Mouse (Mus musculus) liver, embryonic 16.5 days (tissue): ENCODE results near the gene Crygc. TPM values are rescaled to one million over a fixed set of nuclear protein-coding genes. Genes with fewer than 3 reads are reported as not detected.
"Not testable (repeated sequence)": the region's sequence is repeated elsewhere in the genome, so short reads cannot be mapped to it uniquely, and the experiment has no call there.

Experiments used
- ATAC-seq: fragments of 200-750 bp; cut with Nextera tagmentation; 2 replicates; pipeline ENCODE4 v1.8.0; 2017; ENCODE audit warnings: low read depth, mild to moderate bottlenecking, moderate number of reproducible peaks, moderate library complexity
- H3K27ac ChIP-seq: fragments of 300-500 bp; sonication (generic); 2 replicates; pipeline ENCODE4 v1.5.1; 2014; ENCODE audit warnings: mild to moderate bottlenecking, low read length
- H3K27me3 ChIP-seq: fragments of 300-500 bp; sonication (generic); 2 replicates; pipeline ENCODE4 v1.6.1; 2014; ENCODE audit warnings: low read depth, low read length, mixed read lengths; ENCODE audit not compliant: control insufficient read depth, insufficient read depth
- H3K36me3 ChIP-seq: fragments of 300-500 bp; sonication (generic); 2 replicates; pipeline ENCODE4 v1.6.1; 2014; ENCODE audit warnings: mild to moderate bottlenecking; ENCODE audit not compliant: control insufficient read depth, insufficient read depth
- H3K4me1 ChIP-seq: fragments of 300-500 bp; sonication (generic); 2 replicates; pipeline ENCODE4 v1.6.1; 2014; ENCODE audit warnings: low read depth, low read length, mixed read lengths; ENCODE audit not compliant: control insufficient read depth
- H3K4me2 ChIP-seq: fragments of 300-500 bp; sonication (generic); 2 replicates; pipeline ENCODE4 v1.6.1; 2014; ENCODE audit warnings: low read depth, low read length, mixed read lengths
- H3K4me3 ChIP-seq: fragments of 300-500 bp; sonication (generic); 2 replicates; pipeline ENCODE4 v1.5.1; 2014; ENCODE audit warnings: low read depth, mild to moderate bottlenecking, low read length
- H3K9ac ChIP-seq: fragments of 300-500 bp; sonication (generic); 2 replicates; pipeline ENCODE4 v1.6.1; 2014; ENCODE audit warnings: low read depth, low read length
- H3K9me3 ChIP-seq: fragments of 300-500 bp; sonication (generic); replicated peaks from 2 replicates; pipeline ENCODE4 v1.6.1; 2016; ENCODE audit warnings: low read length; ENCODE audit not compliant: control insufficient read depth
- WGBS: fragments of 180-500 bp; shearing (Covaris S2); extraction: QIAGEN DNeasy Blood & Tissue Kit; methylation state at CpG from one replicate; pipeline ENCODE4 v1.1.7; 2014; ENCODE audit not compliant: insufficient replicate concordance; 5-methylcytosine and 5-hydroxymethylcytosine counted together
- polyA plus RNA-seq: library from polyadenylated mRNA; unstranded; fragments of >200 nt; fragmentation: Nextera tagmentation; extraction: Ambion mirVana; gene quantifications from 2 replicates; pipeline ENCODE4 v1.2.1, GENCODE M21; 2015

The Crygc gene
- polyA plus RNA-seq, 1 experiment from 2014 or later, result not detected

DNA sequence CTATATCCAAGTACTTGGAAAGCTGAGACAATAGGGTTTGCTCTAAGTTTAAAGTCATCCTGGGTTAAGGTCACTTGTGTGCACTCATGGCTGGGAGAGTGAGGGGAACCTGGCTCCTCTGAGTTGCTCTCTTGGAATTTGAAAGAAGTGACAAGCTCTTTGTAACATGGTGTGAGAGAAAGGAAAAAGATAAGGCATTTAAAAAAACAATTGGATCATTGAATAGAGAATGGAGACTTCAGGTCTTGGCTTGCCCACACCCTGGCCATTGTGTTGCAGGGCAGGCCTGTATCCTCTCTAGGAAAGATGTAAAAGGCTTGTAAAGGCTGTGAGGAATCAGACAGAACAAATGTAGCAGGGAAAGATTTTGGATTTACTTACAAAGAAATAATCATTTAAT, 5.6 kb downstream of the Crygc start:
- H3K9me3 ChIP-seq, result no peaks in the 10 kb centered on the region
- no peak overlapping the region for H3K4me2 ChIP-seq
- H3K27ac ChIP-seq, result no peak overlapping the region
- H3K4me1 ChIP-seq, result no peaks in the 10 kb centered on the region
- no peak for ATAC-seq
- H3K36me3 ChIP-seq, result no peaks in the 10 kb centered on the region
- no peaks in the 10 kb centered on the region for H3K27me3 ChIP-seq
- no peak overlapping the region for H3K4me3 ChIP-seq
- no peak overlapping the region for H3K9ac ChIP-seq

- no peak for ATAC-seq
- no peaks in the 10 kb centered on the region for H3K9me3 ChIP-seq
- 77% methylated on average over 15 of the region's 15 CpGs for WGBS
Measured at GRCm38 (mm10) chr1:65064201-65064600, 9.3 kb downstream of the Crygc start.

DNA sequence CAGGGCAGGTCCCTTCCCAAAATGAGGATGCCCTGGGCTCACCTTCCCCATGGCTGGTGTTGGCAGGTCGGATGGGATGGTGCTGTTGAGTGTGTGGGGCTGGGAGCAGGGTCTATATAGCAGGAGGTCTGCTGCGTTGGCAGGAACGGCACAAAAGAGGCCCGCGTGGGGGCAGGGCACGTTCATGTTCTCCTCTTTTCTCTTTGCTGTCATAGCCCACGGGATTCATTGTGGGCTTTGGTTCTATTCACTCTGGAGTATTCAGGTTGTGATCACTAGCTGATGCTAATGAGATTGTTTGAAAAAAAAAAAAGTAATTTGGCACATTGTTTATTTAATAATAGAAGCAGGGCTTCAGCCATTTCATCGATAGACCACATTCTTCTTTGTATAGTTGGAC, 10.1 kb downstream of the Crygc start, which contains the start of gene Crygd:
TSS of gene Crygd (minus strand) at position 101 of the 400 bp plus-strand sequence.
- Histone ChIP-seq H3K36me3 (no peaks in the 10 kb centered on the region), H3K9ac (no peak within 1 kb of the TSS), H3K9me3 (no peaks in the 10 kb centered on the region), H3K27me3 (no peaks in the 10 kb centered on the region), H3K27ac (no peak within 1 kb of the TSS), H3K4me2 (no peak within 1 kb of the TSS), H3K4me3 (no peak within 1 kb of the TSS), H3K4me1 (no peaks in the 10 kb centered on the region)
- WGBS, result 78% methylated on average over 8 of the region's 8 CpGs
- no peak for ATAC-seq

More at GRCm38 (mm10) chr1:65064201-65064600, 9.3 kb downstream of the Crygc start:
- no peak overlapping the region for H3K27ac ChIP-seq
- H3K4me2 ChIP-seq, result no peak overlapping the region
- no peaks in the 10 kb centered on the region for H3K27me3 ChIP-seq
- H3K36me3 ChIP-seq, result no peaks in the 10 kb centered on the region
- H3K4me1 ChIP-seq, result no peaks in the 10 kb centered on the region
- no peak overlapping the region for H3K4me3 ChIP-seq
- H3K9ac ChIP-seq, result no peak overlapping the region

GRCm38 (mm10) chr1:65052140-65052539, 21.3 kb downstream of the Crygc start:
- no peaks in the 10 kb centered on the region for H3K36me3 ChIP-seq
- H3K4me2 ChIP-seq, result no peak overlapping the region
- WGBS, result 39% methylated on average over 2 of the region's 2 CpGs
- no peak overlapping the region for H3K9ac ChIP-seq
- no peaks in the 10 kb centered on the region for H3K9me3 ChIP-seq
- ATAC-seq, result no peak
- no peak overlapping the region for H3K4me3 ChIP-seq
- H3K27me3 ChIP-seq, result no peaks in the 10 kb centered on the region
- H3K27ac ChIP-seq, result no peak overlapping the region
- no peaks in the 10 kb centered on the region for H3K4me1 ChIP-seq

DNA sequence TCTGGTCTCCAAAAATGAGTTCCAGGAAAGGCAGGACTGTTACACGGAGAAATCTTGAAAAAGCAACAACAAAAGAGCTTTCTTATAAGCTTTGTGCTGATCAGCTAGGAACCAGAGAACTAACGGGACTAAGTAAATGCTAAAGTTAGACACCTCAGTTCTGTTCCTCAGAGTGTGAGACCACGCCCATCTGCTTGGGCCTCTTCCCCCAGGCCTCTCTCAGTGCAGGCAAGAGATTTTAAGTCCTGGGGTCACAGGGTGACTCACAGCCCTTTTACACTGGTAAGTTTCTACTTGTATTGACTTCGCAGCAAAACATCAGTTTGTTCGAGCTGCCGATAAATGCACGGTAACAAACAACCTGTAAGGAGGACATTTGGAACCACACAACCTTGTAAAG, 21.8 kb downstream of the Crygc start:
- Histone ChIP-seq H3K9me3 (no peaks in the 10 kb centered on the region), H3K27me3 (no peaks in the 10 kb centered on the region), H3K36me3 (no peaks in the 10 kb centered on the region), H3K4me2 (no peak overlapping the region), H3K4me3 (no peak overlapping the region), H3K4me1 (no peaks in the 10 kb centered on the region), H3K27ac (no peak overlapping the region), H3K9ac (no peak overlapping the region)
- ATAC-seq, result no peak
- 63% methylated on average over 7 of the region's 7 CpGs for WGBS

- not testable (repeated sequence) for H3K27me3 ChIP-seq, H3K4me1 ChIP-seq, H3K9me3 ChIP-seq, H3K9ac ChIP-seq, H3K36me3 ChIP-seq, H3K4me3 ChIP-seq, H3K4me2 ChIP-seq, ATAC-seq, H3K27ac ChIP-seq
- WGBS, result 74% methylated on average over 10 of the region's 12 CpGs
Measured at GRCm38 (mm10) chr1:65050952-65051351, 22.5 kb downstream of the Crygc start, which contains the start of gene Cryge. Cryge (minus strand) TSS chr1:65051149.

GRCm38 (mm10) chr1:65048781-65049180, 24.7 kb downstream of the Crygc start:
- Histone ChIP-seq H3K27ac (no peak overlapping the region), H3K4me3 (no peak overlapping the region), H3K36me3 (no peaks in the 10 kb centered on the region), H3K4me2 (no peak overlapping the region), H3K27me3 (no peaks in the 10 kb centered on the region), H3K9me3 (no peaks in the 10 kb centered on the region), H3K4me1 (no peaks in the 10 kb centered on the region), H3K9ac (no peak overlapping the region)
- 58% methylated on average over 12 of the region's 12 CpGs for WGBS
- ATAC-seq, result no peak

GRCm38 (mm10) chr1:65046401-65047109, 26.9 kb downstream of the Crygc start:
- Histone ChIP-seq H3K9ac (no peak overlapping the region), H3K36me3 (no peaks in the 10 kb centered on the region), H3K4me2 (no peak overlapping the region), H3K4me3 (no peak overlapping the region), H3K9me3 (no peaks in the 10 kb centered on the region), H3K4me1 (no peaks in the 10 kb centered on the region), H3K27ac (no peak overlapping the region), H3K27me3 (no peaks in the 10 kb centered on the region)
- WGBS, result 31% methylated on average over 8 of the region's 8 CpGs
- no peak for ATAC-seq

GRCm38 (mm10) chr1:65043433-65043832, 30.1 kb downstream of the Crygc start:
- Histone ChIP-seq H3K4me2 (no peak overlapping the region), H3K4me3 (no peak overlapping the region), H3K9me3 (no peaks in the 10 kb centered on the region), H3K9ac (no peak overlapping the region), H3K36me3 (no peaks in the 10 kb centered on the region), H3K27ac (no peak overlapping the region), H3K27me3 (no peaks in the 10 kb centered on the region), H3K4me1 (no peaks in the 10 kb centered on the region)
- ATAC-seq, result no peak
- WGBS, result 66% methylated on average over 2 of the region's 2 CpGs
